Mouse (Mus musculus) c-Kit-positive CD71-positive TER-119-positive erythroid progenitor cells, embryonic 14.5 days (primary cell): Measurements from ENCODE around the gene Edem2.

Experiments used
- DNase-seq: peaks from one replicate; pipeline ENCODE4 v3.0.0-alpha.2; 2013; ENCODE audit warnings: low spot score

The Edem2 gene

GRCm38 (mm10) chr2:155687746-155688145, 41.5 kb downstream of the Edem2 start:
- DNase-seq, result no peak

GRCm38 (mm10) chr2:155686572-155686971, 42.7 kb downstream of the Edem2 start:
- DNase-seq, result no peak

DNA sequence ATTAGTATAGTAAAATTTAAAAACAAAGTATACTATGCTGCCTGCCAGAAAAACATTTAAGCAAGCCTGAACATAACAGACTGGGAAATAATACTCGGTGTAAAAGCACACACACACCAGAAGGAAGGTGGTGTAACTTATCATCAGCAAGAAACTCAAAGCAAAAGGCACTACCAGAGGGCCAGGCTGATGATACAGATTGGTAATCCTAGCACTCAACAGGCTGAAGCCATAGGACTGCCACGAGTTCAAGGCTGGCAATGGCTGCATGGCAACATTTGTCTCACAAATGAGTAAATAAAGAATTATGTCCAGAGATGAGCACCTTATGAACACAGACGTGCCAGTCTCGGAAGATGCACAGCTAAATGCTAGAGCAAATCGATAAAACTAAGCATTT, 45.5 kb downstream of the Edem2 start:
- DNase-seq, result no peak

- no peak for DNase-seq
Observed at GRCm38 (mm10) chr2:155683137-155683536, 46.1 kb downstream of the Edem2 start.

DNA sequence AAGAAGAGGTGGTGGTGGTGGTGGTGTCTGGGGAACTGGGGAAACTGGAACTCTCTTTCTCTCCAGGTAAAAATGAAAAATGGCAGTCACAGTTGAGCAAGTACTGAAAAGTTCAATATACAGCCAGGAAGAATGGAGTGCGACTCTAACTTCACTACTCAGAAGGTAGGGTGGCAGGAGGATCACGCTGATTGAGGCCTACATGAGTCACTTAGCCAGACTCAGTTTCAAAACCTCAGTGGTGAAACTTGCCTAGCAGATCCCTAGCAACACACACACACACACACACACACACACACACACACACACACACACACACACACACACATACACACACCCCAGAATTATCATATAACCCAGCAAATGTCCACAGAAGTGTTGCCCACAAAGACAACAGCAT, 47.4 kb downstream of the Edem2 start:
- DNase-seq, result no peak

GRCm38 (mm10) chr2:155681194-155681593, 48.1 kb downstream of the Edem2 start:
- DNase-seq, result no peak

- no peak for DNase-seq
Observed at GRCm38 (mm10) chr2:155680591-155680990, 48.7 kb downstream of the Edem2 start.

DNA sequence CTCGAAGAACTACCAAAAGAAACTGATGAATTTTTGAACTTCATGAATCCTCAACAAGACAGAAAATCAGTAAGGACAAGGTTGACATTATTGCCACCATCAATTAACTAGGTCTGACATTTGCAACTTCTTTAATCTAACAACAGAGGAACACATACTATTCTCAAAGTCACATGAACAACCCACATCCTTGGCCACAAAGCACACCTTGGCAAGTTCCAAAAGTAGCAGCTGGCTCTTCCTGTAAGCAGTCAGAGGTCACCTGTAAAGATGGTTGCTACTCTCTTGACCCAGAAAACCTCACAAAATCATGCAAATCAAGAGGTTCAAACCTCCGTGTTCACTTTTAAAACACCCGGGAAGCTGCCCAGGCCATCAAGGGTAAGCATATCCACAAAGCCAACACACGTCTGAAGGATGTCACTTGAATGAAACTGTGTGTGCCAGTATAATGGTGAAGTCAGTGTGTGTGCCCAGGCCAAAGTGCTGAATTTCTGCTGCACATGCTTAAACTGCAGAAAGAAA, 49.6 kb downstream of the Edem2 start:
- no peak for DNase-seq

DNA sequence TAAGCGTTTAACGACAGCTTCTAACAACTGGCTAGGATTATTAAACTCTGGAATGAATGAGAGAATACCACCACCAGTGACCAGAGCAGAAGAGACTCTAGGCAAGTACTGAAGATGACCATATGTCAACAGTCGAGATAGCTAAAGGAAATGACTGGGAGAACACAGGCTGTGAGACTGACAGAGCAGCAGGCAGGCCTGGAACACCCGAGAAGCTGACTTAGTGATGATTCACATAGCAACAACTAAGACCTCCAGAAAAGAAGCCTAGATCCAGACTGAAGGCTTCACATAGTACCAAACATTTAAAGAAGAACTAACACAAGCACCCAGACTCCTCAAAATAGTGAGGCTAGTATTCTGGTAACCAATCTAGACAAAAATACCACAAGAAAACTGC, 54.2 kb downstream of the Edem2 start:
- DNase-seq, result no peak

- peak; percentile 70 for DNase-seq
Observed at GRCm38 (mm10) chr2:155673546-155673945, 55.7 kb downstream of the Edem2 start.

DNA sequence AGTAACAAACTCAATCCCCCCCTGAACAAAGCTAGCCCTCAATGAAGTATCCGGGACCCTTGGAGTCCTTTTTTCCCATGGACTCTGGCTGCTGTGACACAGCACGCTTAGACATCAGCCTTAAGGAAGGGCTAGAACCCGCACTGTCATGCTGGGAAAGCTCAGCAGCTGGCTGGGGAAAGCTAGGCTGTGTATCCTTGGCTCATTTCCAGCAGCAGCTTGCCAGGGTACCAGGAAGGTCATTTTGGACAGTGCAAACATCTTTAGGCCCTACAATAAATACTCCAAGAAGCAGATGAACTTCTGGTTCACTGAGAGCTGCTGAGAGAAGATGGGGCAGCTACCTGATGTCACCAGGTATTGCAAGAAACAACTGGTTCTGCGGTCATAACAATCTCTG, 58.0 kb downstream of the Edem2 start:
- DNase-seq, result no peak

GRCm38 (mm10) chr2:155668461-155668860, 60.8 kb downstream of the Edem2 start:
- peak; percentile 34 for DNase-seq

- DNase-seq, result no peak
Observed at GRCm38 (mm10) chr2:155667881-155668280, 61.4 kb downstream of the Edem2 start.

DNA sequence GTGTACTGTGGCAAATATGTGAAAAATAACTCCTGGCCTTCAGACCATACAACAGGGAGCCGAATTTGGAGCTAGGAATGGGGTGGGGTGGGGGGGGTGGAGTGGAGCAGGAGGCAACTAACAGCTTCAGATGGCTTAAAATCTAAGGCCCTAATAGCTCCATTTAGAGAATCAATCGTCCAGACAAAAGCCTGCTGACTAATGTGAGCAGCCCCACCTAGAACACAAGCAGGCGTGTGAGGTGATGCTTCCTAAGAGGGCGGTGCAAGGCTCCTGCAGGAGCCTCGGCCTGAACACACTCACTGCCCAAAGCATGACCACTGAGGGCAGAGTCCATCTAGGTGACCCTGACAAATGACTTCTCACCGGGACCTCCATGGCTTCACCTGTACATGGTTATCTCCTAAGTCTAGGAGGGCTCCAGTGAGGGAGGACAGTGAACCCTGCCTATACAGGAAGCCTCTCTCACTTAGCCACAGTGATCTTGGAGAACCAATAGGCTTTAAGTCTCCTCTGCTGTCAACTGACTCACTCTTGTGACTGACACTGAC, 65.3 kb downstream of the Edem2 start:
- DNase-seq, result no peak

DNA sequence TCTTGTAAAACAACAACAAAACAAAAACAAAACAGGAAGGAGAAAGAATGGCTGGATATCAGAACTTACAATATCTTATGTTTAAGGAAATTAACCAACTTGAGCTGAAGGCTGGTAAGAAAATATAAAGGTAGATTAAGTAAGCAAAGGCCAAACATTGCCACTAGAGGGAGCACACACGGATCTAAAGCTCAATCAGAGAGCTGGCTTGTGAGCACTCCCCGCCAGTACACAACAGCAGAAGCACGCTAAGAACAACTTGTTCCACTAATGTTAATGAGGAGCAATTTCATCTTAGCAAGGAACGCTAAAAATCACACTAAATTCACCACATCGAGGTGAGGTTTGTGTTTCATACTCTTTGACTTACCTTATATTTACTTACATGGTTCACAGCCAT, 66.2 kb downstream of the Edem2 start:
- DNase-seq, result no peak

DNA sequence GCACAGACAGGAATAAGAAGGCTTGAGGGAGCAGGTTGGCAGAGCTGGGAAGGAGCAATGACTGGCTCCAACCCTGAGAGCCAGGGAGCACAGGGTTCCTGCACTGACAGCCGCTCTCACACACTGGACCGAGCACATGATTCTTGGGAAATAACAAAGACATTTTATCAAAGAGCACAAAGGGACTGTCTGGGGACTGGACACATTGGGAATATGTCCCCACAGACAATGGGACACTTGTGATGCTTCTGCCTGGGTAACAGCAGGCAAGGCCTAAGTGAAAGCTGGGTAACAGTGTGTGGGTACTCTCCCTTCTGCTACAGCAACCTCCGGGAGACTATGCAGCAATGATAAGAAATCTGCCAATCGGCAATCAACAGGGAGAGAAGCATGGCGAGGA, 66.9 kb downstream of the Edem2 start:
- DNase-seq, result no peak

DNA sequence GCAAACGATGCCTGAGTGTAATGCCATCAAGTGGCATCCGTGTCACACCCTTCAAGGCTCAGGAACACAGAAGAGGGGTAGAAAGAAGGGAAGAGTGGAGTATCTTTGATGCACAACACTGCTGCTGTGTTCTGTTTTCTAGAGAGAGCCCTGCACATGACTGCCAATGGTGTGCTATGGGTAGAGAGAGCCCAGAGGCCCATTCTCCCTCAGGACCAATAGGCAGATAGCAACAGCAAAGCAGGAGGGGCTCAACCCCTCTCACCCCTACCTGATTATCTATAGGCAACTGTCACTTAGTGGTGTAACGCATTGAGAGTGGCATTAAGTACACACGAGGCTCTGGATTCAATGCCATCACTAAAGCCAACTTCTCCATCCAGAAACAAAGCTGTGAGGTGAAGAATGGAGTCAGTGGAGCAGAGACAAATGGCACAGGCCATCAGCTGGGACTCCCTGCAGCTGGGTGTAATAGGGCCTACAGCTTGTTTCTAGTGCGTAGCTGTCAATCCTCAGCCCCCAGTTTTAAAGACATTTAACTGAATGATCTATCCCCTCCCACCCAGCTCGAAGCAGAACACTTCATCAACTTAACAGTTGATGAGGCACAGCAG, 73.4 kb downstream of the Edem2 start:
- no peak for DNase-seq

- no peak for DNase-seq
Observed at GRCm38 (mm10) chr2:155652618-155653017, 76.7 kb downstream of the Edem2 start.
